Mouse (Mus musculus): ENCODE measurements around the gene Gm21860. TPM values are rescaled to one million over a fixed set of nuclear protein-coding genes. Genes with fewer than 3 reads are reported as not detected.

Gm21860 gene
- not detected in 2 replicates for polyA plus RNA-seq (2021; fragmentation: Nextera tagmentation)
- long read RNA-seq, experiment 1 = 0 reads
- long read RNA-seq, experiment 2 = 0 reads

DNA sequence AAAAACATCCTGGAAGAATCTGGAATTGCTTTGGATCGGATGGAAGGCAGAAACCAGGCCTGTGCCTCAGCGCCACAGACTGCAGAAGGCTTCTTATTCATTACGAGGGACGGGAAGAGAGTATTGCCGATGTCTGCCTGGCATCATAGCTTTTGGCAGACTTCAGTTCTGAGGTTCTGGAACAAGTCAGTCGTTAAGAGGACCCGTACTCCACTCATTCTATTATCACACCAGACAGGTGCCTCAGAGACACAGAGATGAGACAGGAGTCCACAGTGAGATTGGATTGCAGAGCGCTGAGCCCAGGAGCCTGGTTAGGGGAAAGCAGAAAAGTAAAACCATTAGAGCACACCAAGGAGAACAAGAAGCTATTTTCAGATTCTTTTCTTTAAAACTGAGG, at the start of gene Gm21860:
Gene Gm21860 (minus strand): TSS at position 101 of the 400 bp plus-strand sequence.

DNA sequence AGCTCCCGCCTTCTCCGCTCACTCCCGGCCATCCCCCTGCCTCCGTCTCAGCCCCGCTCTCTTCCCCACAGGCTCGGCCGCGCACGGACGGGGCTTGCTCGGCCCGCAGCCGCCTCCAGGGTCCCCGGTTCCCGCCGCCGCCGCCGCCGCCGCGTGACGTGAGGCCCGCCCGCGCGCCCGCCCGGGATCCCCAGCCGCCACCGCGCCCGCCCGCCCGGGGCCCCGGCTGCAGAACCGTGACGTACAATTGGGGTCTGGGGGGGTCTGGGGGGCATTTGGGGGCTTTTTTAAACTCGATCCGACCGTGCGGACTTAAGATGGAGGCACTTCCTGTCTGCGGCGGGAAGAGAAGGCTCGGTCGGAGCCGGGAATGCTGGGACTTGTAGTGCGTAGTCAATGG, 29.8 kb upstream of the Gm21860 start, which contains the start of gene Gm47283:
Gene Gm47283 (plus strand): TSS at position 301 of the 400 bp plus-strand sequence.

Other genes starting within 250 kb of the Gm21860 start
- gene Gm47283, start 29.9 kb upstream of the Gm21860 start, polyA plus RNA-seq (2021; fragmentation: Nextera tagmentation) = not detected in 2 replicates
- gene Gm21748, start 84.4 kb upstream of the Gm21860 start, polyA plus RNA-seq (2021; fragmentation: Nextera tagmentation) = not detected in 2 replicates